Mouse (Mus musculus): Measurements from ENCODE around the gene Hpn.

DNA sequence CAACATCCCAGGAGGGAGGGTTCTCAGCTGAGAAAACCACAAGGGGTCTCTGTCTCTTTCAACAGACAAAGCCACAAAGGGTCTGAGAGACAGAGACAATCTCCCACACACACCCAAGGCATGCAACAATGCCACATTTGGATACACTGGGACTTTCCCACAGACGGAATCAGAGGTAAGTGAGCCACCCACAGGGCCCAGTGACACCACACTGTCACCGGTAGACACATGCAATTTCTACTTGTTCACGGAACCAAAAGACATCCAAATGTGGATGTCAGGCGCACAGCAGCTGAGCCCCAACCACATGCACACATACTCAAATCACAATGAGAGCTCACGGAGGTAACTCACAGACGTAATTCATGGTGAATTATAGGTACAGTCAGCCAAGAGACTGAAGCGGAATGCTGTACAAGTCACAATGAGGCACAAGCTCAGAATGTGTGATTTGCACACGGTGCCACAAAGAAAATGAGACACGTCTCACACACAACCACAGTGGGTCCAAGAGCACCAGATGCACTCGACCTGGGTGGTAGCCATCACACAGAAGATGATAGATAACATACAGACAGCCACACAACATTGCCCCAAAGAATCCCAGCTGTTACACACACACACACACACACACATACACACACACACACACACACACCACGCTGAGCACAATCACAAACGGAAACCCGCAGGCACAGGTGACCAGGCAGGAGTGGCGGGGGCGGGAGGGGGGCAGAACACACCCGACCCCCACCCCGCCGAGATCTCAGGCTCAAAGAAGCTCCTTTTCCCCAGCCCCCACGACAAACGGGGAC lies 34.9 kb upstream of the Hpn start:
- TF ChIP-seq CTCF (IDR thresholded peaks at IDR 0.05; ENCODE audit: extremely low read depth, insufficient read depth, insufficient read length, insufficient replicate concordance) (no peak), POLR2A (IDR thresholded peaks at IDR 0.05; ENCODE audit: low read depth, low read length) (no peak)
